ENCODE assay signal across 8 mouse cellular contexts in genomic region chr4:136142267-136143192, GRCm38 (mm10). TPM values are rescaled to one million over a fixed set of nuclear protein-coding genes. Genes with fewer than 3 reads are reported as not detected.
A peak's percentile ranks its signal among the peaks of the same experiment; 100 is the strongest.
DNase-seq lines count a peak whose midpoint lies in the region; ATAC-seq lines count a peak whose summit lies in the region.

No protein-coding gene starts in this region.

- no peak for ATAC-seq in forebrain, embryonic 11.5 days (replicated peaks; ENCODE audit: low FRiP score)
- ATAC-seq in intestine, embryonic 15.5 days = no peak

- peak overlapping the region; percentile 98 for H3K27ac ChIP-seq in brown adipose tissue, adult 24 weeks (replicated peaks; ENCODE audit: low read depth, low read length)
- H3K27ac ChIP-seq in forebrain, embryonic 11.5 days (ENCODE audit: low read depth, low read length) = peak overlapping the region; percentile 92
- peak overlapping the region; percentile 96 for H3K27ac ChIP-seq in intestine, embryonic 15.5 days

- no peaks in the 10 kb centered on the region for H3K9me3 ChIP-seq in forebrain, embryonic 11.5 days (ENCODE audit: control insufficient read depth, low read length)
- H3K9me3 ChIP-seq in intestine, embryonic 15.5 days = no peaks in the 10 kb centered on the region

- H3K36me3 ChIP-seq in forebrain, embryonic 11.5 days (ENCODE audit: control insufficient read depth, insufficient read depth, low read length) = no peaks in the 10 kb centered on the region
- H3K36me3 ChIP-seq in intestine, embryonic 15.5 days = no peaks in the 10 kb centered on the region

- WGBS in forebrain, embryonic 11.5 days = 11% methylated on average over 17 of the region's 17 CpGs
- WGBS in intestine, embryonic 15.5 days = 11% methylated on average over 17 of the region's 17 CpGs

- peaks cover 13% of the 10 kb centered on the region; the same call in 1 of the 2 replicates for H3K27me3 ChIP-seq in forebrain, embryonic 11.5 days (ENCODE audit: control insufficient read depth, insufficient read depth, low read length)
- no peaks in the 10 kb centered on the region for H3K27me3 ChIP-seq in intestine, embryonic 15.5 days (replicated peaks)

- H3K4me2 ChIP-seq in forebrain, embryonic 11.5 days (ENCODE audit: low read depth, low read length, severe bottlenecking) = peak overlapping the region; percentile 88
- peak overlapping the region; percentile 82 for H3K4me2 ChIP-seq in intestine, embryonic 15.5 days (replicated peaks)

- DNase-seq in forebrain, embryonic 11.5 days (ENCODE audit: low spot score) = no peak
- peak; percentile 56 for DNase-seq in lung, postnatal 25 days (ENCODE audit: low spot score)
- no peak for DNase-seq in right cerebral cortex, adult 18-20 months
- no peak for DNase-seq in adrenal gland, postnatal 10 days
- DNase-seq in thymus, postnatal 0 days (ENCODE audit: low spot score) = no peak
- DNase-seq in ovary, postnatal 14 days (ENCODE audit: low spot score) = no peak

- peak overlapping the region; percentile 44 for H3K9ac ChIP-seq in forebrain, embryonic 11.5 days (ENCODE audit: low read length)
- H3K9ac ChIP-seq in intestine, embryonic 15.5 days = peak overlapping the region; percentile 33; the same call in 1 of the 2 replicates

- peak overlapping the region; percentile 58 for H3K4me3 ChIP-seq in brown adipose tissue, adult 24 weeks (ENCODE audit: insufficient read depth, low read depth, low read length)
- no peak overlapping the region for H3K4me3 ChIP-seq in forebrain, embryonic 11.5 days (ENCODE audit: low read depth, low read length)
- H3K4me3 ChIP-seq in intestine, embryonic 15.5 days (replicated peaks) = peak overlapping the region; percentile 79

- peaks cover 19% of the 10 kb centered on the region for H3K4me1 ChIP-seq in brown adipose tissue, adult 24 weeks (ENCODE audit: control insufficient read depth, insufficient read depth, insufficient read length, low read length)
- peaks cover 44% of the 10 kb centered on the region for H3K4me1 ChIP-seq in forebrain, embryonic 11.5 days (replicated peaks; ENCODE audit: control insufficient read depth, insufficient read depth, low read length)
- peaks cover 43% of the 10 kb centered on the region for H3K4me1 ChIP-seq in intestine, embryonic 15.5 days (replicated peaks)

RNA-seq across cellular contexts. Expression of gene Id3, which starts 0.8 kb away (rescaled TPM):
- polyA plus RNA-seq in brown adipose tissue, adult 24 weeks (2012; ENCODE audit: insufficient read depth, insufficient read length, missing spikeins) = 75.0 and 78.1 TPM in 2 replicates
- polyA plus RNA-seq in forebrain, embryonic 11.5 days (2014; fragmentation: Nextera tagmentation; extraction: Ambion mirVana) = 351 and 380 TPM in 2 replicates
- polyA plus RNA-seq in intestine, embryonic 15.5 days (2015; fragmentation: Nextera tagmentation; extraction: Ambion mirVana) = 269 and 285 TPM in 2 replicates
- total RNA-seq in adrenal gland, postnatal 10 days (2021) = 100 to 1,000 TPM in 1 of 2 experiments, 10 to 100 TPM in 1; 97.2 to 110 TPM
- polyA plus RNA-seq in thymus, postnatal 0 days (2015; fragmentation: Nextera tagmentation; extraction: Ambion mirVana) = 262 and 327 TPM in 2 replicates

RNA-seq across cellular contexts. Expression of gene E2f2, which starts 29.7 kb away (rescaled TPM):
- 2.9 and 6.4 TPM in 2 replicates for polyA plus RNA-seq in brown adipose tissue, adult 24 weeks (2012; ENCODE audit: insufficient read depth, insufficient read length, missing spikeins)
- 9.4 and 10.2 TPM in 2 replicates for polyA plus RNA-seq in forebrain, embryonic 11.5 days (2014; fragmentation: Nextera tagmentation; extraction: Ambion mirVana)
- polyA plus RNA-seq in intestine, embryonic 15.5 days (2015; fragmentation: Nextera tagmentation; extraction: Ambion mirVana) = 8.1 and 9.8 TPM in 2 replicates
- 10 to 100 TPM in 1 of 2 experiments, 1 to 10 TPM in 1; 7.9 to 14.8 TPM for total RNA-seq in adrenal gland, postnatal 10 days (2021)
- polyA plus RNA-seq in thymus, postnatal 0 days (2015; fragmentation: Nextera tagmentation; extraction: Ambion mirVana) = 58.9 and 64.1 TPM in 2 replicates
